Mouse (Mus musculus): ENCODE data around the gene Unc5b.

DNA sequence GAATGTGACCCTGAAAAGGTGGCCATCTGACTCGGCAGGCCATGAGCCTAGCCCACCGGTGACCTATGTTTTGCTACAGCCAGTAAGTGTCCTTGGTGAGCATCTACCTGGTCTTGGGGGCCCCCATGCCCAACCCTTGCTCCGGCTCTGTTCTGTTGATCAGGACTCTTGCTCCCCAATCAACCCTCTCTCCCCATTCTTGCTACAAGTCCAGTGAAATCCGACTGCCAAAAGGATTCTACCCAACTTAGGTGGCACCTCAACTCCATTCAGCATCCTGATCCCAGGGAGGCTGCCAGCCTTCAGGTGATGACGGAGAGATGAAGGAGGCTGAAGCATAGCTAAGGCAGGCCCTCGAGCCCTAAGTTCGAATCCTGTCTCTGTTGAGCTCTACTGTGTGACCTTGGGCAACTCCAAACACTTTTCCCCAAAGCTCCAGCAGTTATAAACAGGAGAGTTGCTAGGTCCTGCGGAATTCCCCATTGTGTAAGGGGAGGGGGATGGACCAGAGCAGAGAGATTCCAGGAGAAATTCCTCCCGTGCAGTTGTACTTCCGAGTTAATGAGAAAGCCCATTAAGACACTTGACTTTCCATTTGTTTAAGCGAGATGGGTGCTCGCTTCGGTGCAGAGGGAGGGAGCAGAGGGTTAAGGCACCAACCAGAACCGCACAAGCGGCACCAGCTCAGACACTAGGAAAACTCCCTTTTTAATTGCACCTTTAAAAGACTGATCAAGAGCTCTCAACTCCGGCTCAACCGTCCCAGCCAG is 3.3 kb downstream of the Unc5b start:
- TF ChIP-seq POLR2A (IDR thresholded peaks at IDR 0.05; ENCODE audit: borderline replicate concordance, control insufficient read depth, low read depth, low read length) = no peak
- TF ChIP-seq CTCF (IDR thresholded peaks at IDR 0.05; ENCODE audit: control insufficient read depth, insufficient read depth, low read length) = no peak
